Mouse (Mus musculus): ENCODE measurements around the gene Slc44a5.

The Slc44a5 gene

DNA sequence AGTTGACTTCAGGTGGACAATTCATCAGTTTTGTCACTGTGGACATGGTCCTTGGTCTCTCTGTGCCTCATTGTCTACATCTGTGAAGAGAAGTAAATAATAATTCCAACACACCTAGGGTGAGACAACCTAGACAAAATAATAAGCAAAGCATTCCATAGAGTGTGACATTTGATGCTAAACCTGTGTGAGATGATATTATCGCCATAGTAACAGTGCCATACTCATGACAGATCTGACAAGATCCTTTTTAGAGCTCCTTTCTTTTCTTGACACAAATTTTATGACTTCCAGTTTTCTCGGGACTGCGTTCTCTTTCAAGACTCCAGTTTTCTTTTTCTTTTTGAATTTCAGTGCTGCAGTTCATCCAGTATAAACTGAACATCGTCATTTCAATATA, 192.6 kb downstream of the Slc44a5 start:
- no peak for DNase-seq (ENCODE audit: low read depth, low spot score)

DNA sequence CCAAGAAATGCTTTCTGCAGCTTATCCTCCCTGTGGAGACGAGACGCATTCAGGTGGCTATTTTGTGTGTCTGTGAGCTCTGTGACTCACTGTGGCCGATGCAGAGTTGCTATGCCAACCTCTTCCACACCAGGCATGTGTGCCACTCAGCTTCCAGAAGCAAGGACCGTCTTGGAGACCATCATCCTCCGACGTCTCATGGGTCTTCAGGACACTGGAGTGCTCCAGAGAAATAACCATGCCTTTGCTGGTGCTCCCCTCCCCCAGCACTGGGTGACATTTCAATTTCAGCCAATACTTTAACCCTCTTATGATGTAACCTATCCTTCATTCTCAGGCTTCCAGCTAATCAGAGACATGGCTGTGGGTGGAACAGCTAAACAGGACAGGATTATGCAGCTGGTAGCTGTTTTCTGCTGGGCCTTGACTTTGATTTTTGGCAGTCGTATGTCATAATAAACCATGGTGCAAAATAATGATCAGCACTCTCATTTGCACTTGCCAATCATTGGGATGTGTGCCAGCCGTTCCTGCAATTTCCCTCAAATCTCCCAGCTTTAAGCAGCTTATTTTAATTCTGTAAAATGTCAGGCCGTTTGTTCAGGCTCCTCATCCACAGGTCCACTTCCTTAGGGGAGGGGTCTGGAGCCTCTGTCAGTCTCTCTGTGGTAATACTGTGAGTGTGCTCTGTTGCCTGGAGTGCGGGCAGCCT, 198.8 kb downstream of the Slc44a5 start:
- peak; percentile 80 for DNase-seq (ENCODE audit: low read depth, low spot score)

DNA sequence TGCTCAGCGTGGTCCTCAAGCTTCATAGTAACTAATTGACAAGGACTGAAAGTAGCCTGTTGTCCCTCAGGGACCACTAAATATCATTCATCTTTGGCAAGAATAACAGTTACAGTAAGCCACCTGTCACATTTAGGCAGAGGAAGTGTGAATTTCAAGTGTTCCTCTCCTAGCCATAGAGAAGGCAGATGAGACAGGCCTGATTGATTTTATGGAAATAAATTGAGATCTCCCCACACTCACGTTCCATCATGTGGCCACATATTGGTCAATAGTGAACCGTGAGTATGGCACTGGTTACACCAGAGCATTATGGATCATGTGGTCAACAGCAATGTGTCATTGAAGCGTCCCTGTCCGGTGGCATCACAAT, 199.3 kb downstream of the Slc44a5 start:
- no peak for DNase-seq (ENCODE audit: low read depth, low spot score)

DNA sequence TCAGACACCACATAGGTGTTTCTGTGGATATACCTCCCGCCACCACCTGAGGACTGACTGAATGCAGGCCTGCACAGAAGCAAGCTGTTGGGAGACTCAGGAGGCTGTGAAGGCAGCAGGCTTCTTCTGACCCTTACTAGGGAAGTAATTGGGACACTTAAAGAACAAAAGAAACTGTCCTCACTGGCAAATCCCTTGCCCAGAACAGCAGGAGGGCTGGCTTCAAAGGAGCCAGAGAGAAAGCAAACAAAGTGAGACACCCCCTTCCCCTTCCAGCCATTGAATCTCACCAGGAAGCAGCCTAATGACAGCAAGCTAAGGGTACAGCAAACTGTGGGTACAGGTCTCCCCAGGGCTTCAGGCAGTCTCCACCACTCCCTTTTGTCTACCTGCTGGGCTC, 200.3 kb downstream of the Slc44a5 start:
- no peak for DNase-seq (ENCODE audit: low read depth, low spot score)

DNA sequence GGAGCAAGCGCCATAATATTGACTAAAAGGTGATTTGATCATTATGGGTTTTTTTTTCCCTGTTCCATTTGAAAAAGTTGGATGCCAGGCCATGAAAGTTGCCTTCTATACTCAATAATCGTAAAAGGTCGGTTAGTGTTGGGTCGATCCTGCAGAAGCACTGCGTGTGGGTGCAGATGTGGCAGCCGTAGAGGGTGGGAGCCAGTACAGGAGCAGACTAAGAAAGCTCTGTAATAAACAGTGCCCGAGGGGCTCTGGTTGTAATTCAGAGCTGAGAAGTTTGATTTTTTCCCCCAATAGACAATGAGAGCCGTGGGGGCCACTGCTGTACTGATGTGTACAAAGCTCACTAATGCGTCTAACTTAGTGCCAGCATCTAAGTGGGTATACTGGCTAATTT, 200.8 kb downstream of the Slc44a5 start:
- no peak for DNase-seq (ENCODE audit: low read depth, low spot score)

DNA sequence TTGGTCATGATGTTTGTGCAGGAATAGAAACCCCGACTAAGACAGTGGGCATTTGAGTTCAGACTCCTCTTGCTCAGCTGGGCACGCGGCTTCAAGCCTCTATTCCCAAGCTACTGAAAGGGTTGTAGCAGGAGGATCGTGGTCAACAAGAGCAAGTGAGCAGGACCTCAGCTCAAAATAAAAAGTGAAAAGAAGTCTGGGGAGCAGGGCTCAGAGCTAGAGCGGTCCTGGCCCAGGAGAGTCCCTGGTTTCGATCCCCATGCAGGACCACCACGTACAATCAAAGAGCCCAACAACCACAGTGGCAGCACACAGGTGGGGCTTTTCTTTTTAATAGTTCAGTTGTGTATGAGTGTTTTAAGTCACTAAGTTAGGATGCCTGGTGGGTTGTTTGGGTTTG, 201.5 kb downstream of the Slc44a5 start:
- DNase-seq (ENCODE audit: low read depth, low spot score) = no peak

DNA sequence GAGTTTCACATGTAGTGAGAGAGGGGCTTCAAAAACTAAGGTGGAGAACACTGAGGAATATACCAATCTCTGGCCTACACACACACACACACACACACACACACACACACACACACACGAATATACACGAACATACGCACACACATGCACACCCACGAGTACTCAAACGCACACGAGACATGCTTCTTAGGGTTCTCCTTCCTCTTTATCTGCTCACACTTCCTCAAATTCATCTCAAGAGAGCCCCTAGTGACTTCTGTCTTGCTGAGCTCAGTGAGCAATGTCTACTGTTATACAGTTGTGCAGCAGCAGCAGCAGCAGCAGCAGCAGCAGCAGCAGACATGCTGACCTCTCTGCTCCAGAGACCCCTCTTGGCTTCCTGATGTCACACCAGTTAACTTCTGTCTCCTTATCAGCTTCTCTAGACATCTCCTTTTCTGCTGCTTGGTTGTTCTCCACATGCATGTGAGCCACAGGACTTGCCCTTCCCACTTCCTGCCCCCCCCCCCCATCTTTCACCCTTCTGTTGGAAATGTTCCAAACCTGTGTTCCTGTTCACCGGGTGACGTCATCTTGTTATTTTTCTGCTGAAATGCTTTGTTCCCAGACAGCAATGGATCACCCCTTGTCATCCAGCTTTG, 204.5 kb downstream of the Slc44a5 start:
- no peak for DNase-seq (ENCODE audit: low read depth, low spot score)

DNA sequence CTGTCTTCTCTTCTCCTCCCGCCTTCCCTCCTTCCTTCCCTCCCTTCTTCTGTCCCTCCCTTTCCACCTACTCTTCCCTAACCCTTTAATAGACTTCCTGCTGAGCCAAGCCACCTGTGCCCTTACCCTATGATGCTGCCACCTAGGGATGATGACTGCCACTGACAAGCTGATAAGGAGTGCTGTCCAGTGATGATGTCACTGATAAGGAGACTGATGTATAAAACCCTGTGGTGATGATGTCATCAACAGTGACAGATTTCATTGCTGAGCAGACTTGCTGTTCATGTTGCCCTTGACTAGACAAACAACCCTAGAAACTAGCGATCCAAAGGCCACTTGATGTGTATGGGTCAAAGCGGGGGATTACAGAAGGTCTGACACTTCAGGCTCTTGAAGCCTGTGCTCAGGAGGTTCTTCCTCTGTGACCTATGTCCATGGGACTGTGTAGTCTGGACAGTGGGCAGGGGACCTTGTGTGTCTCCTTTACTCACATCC, 206.2 kb downstream of the Slc44a5 start:
- no peak for DNase-seq (ENCODE audit: low read depth, low spot score)

DNA sequence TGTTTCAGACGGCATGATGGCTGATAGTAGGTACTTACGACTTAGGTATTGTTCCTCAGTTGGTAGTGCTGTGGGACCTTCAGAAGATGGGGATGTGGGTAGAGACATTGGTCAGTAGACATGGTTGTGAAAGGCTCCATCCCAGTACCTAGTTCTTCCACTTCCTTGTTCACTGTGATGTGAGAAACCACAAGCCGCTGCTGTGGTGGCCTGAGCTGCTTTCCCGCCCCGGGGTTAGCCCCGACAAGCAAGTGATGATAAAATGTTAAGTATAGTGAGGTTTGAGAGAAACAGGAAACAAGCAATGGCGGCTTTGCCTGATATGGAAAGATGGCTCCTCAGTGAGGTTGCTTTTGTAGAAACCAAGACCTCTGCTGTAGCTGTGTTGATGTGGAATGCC, 209.8 kb downstream of the Slc44a5 start:
- DNase-seq (ENCODE audit: low read depth, low spot score) = no peak

DNA sequence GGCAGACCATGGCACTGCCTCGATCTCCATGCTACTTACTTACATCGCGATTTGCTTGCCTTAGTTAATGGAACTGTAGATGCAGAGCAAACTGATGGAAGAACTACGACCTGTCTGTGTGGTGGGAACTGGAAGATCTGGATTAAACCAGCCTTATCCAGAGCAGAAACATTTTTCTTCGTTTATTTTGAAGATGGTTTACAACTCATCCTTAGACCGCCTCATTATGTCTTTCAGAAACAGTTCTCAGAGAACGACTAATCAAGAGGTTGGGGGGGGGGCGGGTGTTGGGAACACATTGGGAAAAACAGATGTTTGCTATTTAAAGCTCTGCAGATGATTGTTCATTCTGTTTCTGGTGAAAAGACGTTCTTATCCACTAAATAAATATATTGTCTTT, 210.7 kb downstream of the Slc44a5 start:
- DNase-seq (ENCODE audit: low read depth, low spot score) = peak; percentile 35

DNA sequence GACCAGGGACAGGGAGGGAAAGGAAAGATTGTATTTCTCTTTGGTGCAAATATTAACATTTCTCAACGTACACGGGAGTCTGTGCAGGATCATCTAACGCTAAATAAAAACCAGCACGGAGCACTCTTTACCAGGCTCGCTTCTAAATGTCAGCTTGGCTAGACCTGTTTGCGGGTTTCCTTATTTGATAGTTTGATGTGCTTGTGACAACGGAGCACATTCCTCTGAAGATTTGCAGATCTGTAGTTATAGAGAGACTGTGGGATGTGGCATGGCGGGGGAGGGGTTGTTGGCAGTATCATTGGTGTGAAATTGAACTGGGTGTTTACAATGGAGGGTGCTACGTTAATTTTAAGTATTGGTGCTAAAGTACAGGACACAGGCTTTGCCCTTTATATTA, 215.4 kb downstream of the Slc44a5 start:
- DNase-seq (ENCODE audit: low read depth, low spot score) = no peak

DNA sequence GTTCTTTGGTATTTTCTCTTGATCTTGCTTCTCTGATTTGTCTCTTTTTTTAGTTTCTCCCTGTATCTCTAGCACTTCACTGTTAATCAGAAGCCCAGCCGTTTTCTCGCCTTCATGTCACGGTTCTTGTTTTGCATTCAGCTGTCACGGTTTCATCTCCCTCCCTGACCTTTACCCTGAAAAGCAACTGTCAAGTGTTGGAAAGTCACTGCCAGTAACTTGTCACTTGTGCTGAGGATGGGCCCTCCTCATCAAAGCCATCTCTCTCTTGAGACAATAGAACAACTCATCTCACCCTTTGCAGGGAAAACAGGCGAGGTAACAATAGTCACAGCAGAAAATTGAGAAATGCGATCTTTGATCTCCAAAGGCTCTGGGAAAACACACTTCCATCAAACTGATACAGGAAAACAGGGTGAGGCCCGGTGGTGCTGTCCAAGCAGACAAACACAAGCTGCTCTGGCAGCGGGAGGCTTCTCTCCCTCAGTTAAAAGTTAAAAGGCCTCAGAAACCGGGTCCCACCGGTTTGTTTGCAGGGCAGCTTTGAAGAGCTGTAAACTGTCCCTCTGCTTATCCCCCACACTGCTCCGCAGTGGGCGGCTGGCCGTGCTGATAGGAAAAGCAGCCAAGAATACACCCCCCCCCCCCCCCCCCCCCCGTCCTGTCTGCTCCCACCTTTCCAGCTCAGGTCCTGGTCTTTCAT, 219.2 kb downstream of the Slc44a5 start:
- DNase-seq (ENCODE audit: low read depth, low spot score) = no peak

DNA sequence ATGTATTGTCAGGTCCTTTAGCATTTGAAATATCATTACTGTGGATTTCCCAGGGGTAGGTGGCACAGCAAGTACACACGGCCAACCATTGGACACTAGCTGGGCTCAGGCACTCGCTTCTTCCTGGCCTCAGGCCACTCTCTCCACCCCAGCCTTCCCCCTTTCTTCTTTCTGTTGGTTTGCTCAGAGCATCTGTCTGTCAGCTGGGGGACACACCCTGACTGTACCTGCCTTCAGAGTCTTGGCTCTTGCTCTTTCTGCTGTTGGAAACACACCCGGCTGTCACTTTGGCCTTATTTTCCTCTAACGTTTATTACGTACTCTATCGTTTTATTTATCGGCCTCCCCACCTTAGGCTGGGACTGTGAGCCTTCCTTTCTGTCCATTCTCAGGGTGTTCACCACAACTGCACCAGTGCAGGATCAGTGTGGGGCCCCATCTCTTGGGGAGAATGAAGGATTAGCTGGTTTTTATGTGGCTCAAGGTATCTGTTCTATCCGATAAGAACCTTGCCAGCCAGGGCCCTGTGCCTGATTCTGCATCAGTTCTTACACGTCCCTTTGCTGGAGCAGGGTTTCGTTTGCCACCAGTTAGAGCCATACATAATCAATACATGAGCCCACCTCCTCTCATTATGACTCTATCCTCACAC, 220.1 kb downstream of the Slc44a5 start:
- no peak for DNase-seq (ENCODE audit: low read depth, low spot score)

DNA sequence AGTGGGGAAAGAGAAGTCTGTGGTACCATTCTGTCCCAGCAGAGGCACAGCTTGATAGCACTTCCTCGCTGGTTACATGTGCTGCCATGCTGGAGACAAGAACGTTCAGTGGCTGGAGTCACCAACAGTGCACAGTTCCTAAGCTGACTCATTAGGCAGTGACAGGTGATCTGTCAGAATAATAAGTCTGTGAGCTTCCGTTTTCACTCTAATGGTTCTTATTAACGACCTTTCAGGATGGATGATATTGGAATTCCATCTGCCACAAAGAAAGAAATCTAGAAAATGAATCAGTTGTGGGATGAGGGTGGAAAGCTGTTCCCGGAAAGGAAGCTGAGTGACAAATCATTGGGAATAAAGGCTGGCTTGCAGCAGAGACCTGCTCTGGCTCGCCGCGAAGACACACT, 227.2 kb downstream of the Slc44a5 start:
- peak; percentile 34 for DNase-seq (ENCODE audit: low read depth, low spot score)

DNA sequence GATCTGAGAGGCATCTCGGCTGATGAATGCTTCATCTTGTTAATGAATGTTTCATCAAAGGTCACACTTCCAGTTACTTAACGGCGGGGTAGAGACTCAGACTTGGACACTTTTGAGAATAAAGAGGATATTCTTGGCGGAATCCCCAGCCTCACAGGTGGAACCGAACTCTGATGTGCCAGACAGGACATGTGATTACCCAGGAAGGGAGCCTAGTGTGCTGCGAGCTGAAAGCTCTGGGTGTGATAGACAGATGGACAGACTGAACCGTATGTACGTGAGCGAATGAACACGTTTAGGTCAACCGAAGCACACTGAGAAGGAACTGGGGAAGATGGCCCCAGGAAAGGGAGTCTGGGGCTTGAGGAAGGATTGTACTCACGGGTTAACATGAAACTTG, 228.6 kb downstream of the Slc44a5 start:
- DNase-seq (ENCODE audit: low read depth, low spot score) = no peak

DNA sequence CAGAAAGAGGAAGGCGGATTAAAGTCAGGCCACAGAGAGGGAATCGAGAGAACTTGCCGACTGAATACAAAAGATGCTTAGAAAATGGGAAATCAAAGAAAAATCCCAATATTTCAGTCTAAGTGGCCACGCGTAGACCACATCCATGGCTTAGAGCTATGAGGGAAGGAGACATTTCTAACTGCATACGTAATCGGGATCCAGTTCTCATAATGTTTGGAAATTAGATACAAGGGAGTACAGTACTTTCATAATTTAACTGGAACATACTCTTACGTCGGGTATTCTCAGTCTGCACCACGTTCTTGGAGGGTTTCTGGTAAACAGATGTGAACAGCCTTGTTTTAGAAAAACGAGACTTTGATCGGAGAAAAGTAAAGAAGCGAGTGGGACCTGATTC, 229.1 kb downstream of the Slc44a5 start:
- no peak for DNase-seq (ENCODE audit: low read depth, low spot score)

DNA sequence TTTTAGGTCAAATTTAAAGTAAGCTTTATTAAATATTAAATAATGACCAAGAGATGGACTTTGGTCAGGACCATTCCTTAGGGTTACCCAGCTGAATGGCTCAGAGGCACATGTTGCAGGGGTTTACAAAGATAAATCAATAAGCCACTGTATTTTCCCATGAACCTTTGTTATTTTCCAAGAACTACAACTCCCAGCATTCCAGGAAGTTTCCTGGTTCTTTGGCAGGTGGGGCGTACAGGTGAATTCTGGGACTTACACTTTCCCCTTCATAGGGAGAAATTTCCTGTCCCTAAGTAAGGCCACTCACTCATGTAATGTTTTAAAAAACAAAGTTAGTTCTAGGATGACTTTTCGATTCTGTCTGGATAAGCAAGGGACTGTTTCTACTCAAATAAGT, 235.2 kb downstream of the Slc44a5 start:
- DNase-seq (ENCODE audit: low read depth, low spot score) = no peak

DNA sequence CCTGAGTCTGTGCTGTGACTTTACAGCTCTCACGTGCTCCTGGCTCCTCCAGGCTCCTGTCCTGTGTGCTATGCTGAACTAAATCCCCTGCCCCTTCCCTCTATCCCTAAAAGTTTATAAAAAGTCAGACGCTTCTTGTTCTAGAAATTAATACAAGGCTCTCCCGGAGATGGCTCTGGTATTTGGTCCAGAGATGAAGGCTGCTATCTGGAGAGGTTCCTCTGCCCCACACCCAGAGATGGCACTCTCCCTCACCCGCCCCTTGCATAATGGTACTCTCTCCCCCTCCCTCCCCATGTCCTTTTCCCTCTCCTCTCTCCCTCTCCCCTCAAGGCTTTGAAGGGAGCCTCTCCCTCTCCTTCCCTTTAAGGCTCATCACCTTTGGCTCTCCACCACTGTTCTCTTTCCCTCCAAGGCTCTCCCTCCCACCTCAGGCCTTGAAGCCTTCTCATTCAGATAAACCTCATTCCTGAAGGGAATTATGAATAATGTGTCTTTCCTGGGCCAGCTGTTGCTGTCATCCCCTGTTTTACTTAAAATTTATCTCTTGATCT, 236.0 kb downstream of the Slc44a5 start:
- DNase-seq (ENCODE audit: low read depth, low spot score) = no peak

DNA sequence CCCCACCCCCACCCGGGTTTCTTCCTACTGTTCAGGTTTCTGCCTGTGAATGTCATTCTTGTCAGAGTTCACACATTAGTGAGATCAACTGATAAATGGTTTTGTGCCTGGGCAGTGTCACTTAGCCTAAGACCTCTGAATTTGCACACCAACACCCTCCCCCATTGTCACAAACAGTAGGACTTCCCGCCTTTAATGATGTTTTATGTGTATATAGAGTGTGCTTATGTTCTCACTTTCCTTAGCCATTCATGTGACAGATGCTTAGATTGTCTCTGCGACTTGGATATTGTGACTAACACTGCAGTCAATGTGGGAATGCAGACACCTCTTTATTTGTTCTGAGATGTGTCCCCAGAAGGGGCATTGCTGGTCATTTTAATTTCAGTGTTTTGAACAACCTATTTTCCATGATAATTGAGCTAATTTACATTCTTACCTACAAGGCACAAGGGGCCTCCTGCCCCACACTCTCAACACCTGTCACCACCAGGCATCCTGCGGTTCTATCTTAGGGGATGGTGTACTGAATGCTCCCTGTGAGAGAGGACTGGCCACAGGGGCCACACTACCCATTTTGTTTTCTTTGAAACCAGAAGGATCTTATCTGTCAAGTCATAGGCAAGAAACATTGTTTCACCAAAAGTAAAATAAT, 236.7 kb downstream of the Slc44a5 start:
- no peak for DNase-seq (ENCODE audit: low read depth, low spot score)

DNA sequence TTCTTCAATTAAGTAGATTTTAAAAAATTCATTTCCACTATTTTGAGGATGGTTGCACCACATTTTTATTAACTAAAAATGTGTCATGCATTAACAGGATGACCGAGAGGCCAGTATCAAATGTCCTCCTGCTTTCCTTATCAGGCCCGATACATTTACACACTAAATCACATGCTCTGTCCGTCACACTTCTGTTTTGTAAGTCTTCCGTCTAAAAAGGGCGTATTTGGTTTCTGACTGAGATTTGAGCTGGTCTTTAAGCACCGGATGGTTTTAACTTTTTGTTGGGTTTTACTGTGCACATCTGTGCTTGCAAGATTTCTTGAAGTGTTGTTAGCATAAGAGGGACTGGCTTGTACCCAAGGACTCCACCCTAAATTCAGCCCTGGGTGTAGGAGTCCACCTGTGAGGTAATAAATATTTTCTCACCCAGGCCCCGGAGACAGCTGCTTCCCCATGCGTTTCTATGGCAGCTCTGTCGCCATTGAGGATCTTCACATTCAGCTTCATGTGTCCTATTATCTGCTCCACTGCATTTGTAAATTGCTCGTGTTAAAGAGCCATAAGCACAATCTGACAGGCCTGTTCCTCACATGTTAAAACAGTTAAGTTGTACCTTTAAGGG, 237.3 kb downstream of the Slc44a5 start:
- no peak for DNase-seq (ENCODE audit: low read depth, low spot score)

DNA sequence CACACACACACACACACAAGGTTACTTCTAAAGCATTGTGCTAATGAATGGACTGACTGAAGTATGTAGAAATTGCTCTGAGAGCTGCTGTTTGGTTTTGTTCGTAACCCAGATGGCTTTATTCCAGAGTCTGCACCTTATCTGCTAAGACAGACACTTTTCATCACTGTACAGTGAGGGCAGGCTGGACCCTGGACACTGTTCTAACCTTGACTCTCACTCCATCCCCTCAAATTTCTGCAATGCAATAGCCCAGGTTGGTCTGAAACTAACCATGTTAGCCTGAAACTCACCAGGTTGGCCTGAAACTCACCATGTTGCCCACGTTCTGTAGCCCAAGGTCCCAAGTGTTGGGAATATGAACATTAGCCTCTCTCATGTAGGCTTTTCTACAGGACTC, 239.3 kb downstream of the Slc44a5 start:
- no peak for DNase-seq (ENCODE audit: low read depth, low spot score)
